Mouse (Mus musculus): ENCODE data around the gene Pkn2. TPM values are rescaled to one million over a fixed set of nuclear protein-coding genes. Genes with fewer than 3 reads are reported as not detected.

Pkn2 gene
- polyA plus RNA-seq, 1 experiment from 2014 or later, result 42.1 TPM

DNA sequence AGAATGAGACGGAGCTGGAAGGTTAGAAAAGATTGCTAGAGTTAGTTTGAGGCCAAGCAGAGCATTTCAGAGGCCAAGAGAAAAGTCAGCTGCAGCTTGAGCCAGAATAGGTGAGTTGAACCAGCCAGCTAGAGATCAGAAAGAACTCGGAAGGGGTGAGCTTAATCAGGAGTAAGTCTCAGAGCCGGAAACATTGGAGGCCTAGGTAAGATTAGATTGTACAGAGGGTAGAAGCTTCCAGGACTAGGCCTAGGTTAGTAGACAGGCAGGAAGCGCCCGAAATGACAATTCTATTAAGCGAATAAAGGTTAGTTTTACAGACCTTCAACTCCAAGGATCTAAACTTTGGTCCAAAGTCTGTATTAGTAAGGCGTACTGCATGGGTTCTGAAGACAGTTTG, 123.2 kb downstream of the Pkn2 start:
- no peak for TF ChIP-seq CTCF (IDR thresholded peaks at IDR 0.05; ENCODE audit: low read depth)
- H3K27me3 ChIP-seq (replicated peaks; ENCODE audit: control insufficient read depth, insufficient read depth, low read length), result no peaks in the 10 kb centered on the region
- no peak overlapping the region for H3K9ac ChIP-seq (ENCODE audit: low read depth, low read length)
- H3K27ac ChIP-seq (ENCODE audit: low read depth, low read length), result no peak overlapping the region
- ATAC-seq, result no peak
- no peaks in the 10 kb centered on the region for H3K9me3 ChIP-seq (ENCODE audit: control insufficient read depth)
- no peak overlapping the region for H3K4me3 ChIP-seq (ENCODE audit: low read depth, low read length)
- H3K4me2 ChIP-seq (replicated peaks; ENCODE audit: low read depth), result no peak overlapping the region
- no peaks in the 10 kb centered on the region for H3K4me1 ChIP-seq (replicated peaks; ENCODE audit: control insufficient read depth, insufficient read depth, low read length)
- WGBS, result 82% methylated on average over 7 of the region's 7 CpGs
- H3K36me3 ChIP-seq (ENCODE audit: control insufficient read depth, insufficient read depth), result no peaks in the 10 kb centered on the region

DNA sequence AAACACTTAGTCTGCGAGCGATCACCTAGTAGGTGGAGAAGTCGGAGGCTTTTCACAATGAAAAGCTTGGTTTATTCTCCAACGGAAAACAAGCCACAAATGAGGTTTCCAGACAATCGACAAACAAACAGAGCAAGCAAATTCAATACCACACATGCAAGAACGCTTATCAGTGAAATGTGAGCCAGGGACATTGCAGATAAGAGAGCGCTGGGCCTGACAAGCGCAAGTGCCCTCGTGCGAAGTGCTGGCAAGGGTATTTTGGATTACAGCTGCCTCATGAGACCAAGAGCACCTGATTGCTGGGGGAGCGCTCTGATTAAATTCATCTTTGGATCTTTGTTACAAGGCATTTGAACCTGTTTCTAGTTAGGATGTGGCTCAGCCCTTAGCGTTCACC, 124.0 kb downstream of the Pkn2 start:
- Histone ChIP-seq H3K4me2 (replicated peaks; ENCODE audit: low read depth) (no peak overlapping the region), H3K9me3 (ENCODE audit: control insufficient read depth) (no peaks in the 10 kb centered on the region), H3K27ac (ENCODE audit: low read depth, low read length) (no peak overlapping the region), H3K4me1 (replicated peaks; ENCODE audit: control insufficient read depth, insufficient read depth, low read length) (no peaks in the 10 kb centered on the region), H3K27me3 (replicated peaks; ENCODE audit: control insufficient read depth, insufficient read depth, low read length) (no peaks in the 10 kb centered on the region), H3K36me3 (ENCODE audit: control insufficient read depth, insufficient read depth) (no peaks in the 10 kb centered on the region), H3K9ac (ENCODE audit: low read depth, low read length) (no peak overlapping the region), H3K4me3 (ENCODE audit: low read depth, low read length) (no peak overlapping the region)
- no peak for ATAC-seq
- TF ChIP-seq CTCF (IDR thresholded peaks at IDR 0.05; ENCODE audit: low read depth), result no peak
- WGBS, result 30% methylated on average over 12 of the region's 12 CpGs

DNA sequence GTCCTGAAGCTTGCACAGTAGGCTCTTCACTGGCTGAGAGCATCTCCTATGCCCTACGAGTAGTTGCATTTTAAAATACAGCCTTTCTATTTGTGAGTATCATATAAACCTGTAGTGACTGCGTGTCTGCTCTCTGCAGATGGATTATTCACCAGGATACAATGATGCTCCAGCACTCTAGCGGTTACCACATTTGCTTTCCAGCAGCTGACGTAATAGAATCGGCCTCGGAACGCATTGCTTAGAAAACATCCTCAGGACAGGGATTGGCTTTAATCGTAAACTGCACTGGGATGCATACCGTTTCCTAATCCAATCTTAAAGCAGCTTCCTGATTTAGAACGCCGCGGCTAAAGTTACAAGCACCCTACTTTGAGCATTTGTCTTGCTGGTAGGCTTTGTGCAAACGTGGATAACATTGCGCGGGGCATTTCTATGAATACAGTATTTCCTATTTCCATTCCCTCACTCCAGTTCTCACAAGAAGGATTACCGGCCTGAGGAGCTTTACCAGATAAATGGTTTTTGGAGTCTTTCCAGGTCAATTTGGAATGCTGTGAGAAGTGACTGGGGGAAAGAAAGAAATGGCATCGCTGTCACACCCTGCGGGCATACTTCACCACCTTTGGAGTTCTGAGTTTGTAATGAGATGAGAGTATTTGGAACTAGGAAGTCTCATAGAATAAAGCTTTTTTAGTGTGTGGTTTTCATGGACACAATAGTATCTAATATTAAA, 126.5 kb downstream of the Pkn2 start:
- Histone ChIP-seq H3K27ac (ENCODE audit: low read depth, low read length) (no peak overlapping the region), H3K4me1 (replicated peaks; ENCODE audit: control insufficient read depth, insufficient read depth, low read length) (no peaks in the 10 kb centered on the region), H3K36me3 (ENCODE audit: control insufficient read depth, insufficient read depth) (no peaks in the 10 kb centered on the region), H3K4me2 (replicated peaks; ENCODE audit: low read depth) (no peak overlapping the region), H3K27me3 (replicated peaks; ENCODE audit: control insufficient read depth, insufficient read depth, low read length) (no peaks in the 10 kb centered on the region), H3K9me3 (ENCODE audit: control insufficient read depth) (no peaks in the 10 kb centered on the region), H3K4me3 (ENCODE audit: low read depth, low read length) (no peak overlapping the region), H3K9ac (ENCODE audit: low read depth, low read length) (no peak overlapping the region)
- no peak for ATAC-seq
- 88% methylated on average over 18 of the region's 18 CpGs for WGBS
- no peak for TF ChIP-seq CTCF (IDR thresholded peaks at IDR 0.05; ENCODE audit: low read depth)

DNA sequence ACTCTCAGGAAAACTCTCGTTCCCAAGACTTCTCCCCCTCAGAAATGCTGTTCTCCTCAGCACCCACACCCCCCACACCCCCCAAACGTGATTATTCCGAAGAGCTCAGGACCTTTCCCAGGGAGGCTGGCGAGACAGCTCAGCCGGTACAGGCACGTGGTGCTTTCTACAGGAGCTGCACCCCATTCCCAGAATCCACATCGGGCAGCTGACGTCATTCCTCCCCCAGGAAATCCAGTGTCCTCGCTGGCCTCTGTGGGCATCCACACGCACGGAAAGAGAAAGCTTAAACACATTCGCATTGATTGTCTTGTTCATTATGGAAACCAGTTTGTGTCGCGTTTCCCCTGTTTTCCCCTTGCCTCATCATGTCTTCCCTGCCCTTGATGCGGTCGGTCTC, 132.7 kb downstream of the Pkn2 start:
- no peak for TF ChIP-seq CTCF (IDR thresholded peaks at IDR 0.05; ENCODE audit: low read depth)
- 88% methylated on average over 16 of the region's 16 CpGs for WGBS
- ATAC-seq, result no peak

DNA sequence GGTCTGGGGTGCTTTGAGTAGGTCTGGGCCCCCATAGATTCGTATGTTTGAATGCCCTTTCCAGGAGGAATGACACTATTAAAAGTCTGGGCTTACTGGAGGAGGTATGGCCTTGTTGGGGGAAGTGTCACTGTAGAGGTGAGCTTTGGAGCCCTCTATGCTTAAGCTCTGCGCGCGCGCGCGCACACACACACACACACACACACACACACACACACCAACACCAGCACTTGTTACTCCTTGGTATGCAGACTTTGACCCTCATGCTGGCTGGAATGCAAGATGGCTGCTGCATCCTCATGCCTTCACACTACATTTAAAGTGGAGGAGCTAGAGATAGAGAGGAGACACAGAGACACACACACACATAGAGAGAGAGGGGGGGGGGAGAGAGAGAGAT, 134.1 kb downstream of the Pkn2 start:
- H3K36me3 ChIP-seq (ENCODE audit: control insufficient read depth, insufficient read depth), result no peaks in the 10 kb centered on the region
- no peaks in the 10 kb centered on the region for H3K27me3 ChIP-seq (replicated peaks; ENCODE audit: control insufficient read depth, insufficient read depth, low read length)
- peaks cover 4% of the 10 kb centered on the region; the same call in 1 of the 2 replicates for H3K4me1 ChIP-seq (replicated peaks; ENCODE audit: control insufficient read depth, insufficient read depth, low read length)
- 93% methylated on average over 7 of the region's 7 CpGs for WGBS
- H3K4me2 ChIP-seq (replicated peaks; ENCODE audit: low read depth), result no peak overlapping the region
- no peak for TF ChIP-seq CTCF (IDR thresholded peaks at IDR 0.05; ENCODE audit: low read depth)
- H3K4me3 ChIP-seq (ENCODE audit: low read depth, low read length), result no peak overlapping the region
- no peak for ATAC-seq
- no peak overlapping the region for H3K27ac ChIP-seq (ENCODE audit: low read depth, low read length)
- H3K9ac ChIP-seq (ENCODE audit: low read depth, low read length), result no peak overlapping the region
- no peaks in the 10 kb centered on the region for H3K9me3 ChIP-seq (ENCODE audit: control insufficient read depth)

More for the DNA sequence above, 132.7 kb downstream of the Pkn2 start:
- H3K4me1 ChIP-seq (replicated peaks; ENCODE audit: control insufficient read depth, insufficient read depth, low read length), result peaks cover 4% of the 10 kb centered on the region; the same call in 1 of the 2 replicates
- H3K9ac ChIP-seq (ENCODE audit: low read depth, low read length), result no peak overlapping the region
- no peaks in the 10 kb centered on the region for H3K36me3 ChIP-seq (ENCODE audit: control insufficient read depth, insufficient read depth)
- H3K4me2 ChIP-seq (replicated peaks; ENCODE audit: low read depth), result no peak overlapping the region
- H3K9me3 ChIP-seq (ENCODE audit: control insufficient read depth), result no peaks in the 10 kb centered on the region
- H3K27ac ChIP-seq (ENCODE audit: low read depth, low read length), result no peak overlapping the region
- H3K4me3 ChIP-seq (ENCODE audit: low read depth, low read length), result no peak overlapping the region
- no peaks in the 10 kb centered on the region for H3K27me3 ChIP-seq (replicated peaks; ENCODE audit: control insufficient read depth, insufficient read depth, low read length)

DNA sequence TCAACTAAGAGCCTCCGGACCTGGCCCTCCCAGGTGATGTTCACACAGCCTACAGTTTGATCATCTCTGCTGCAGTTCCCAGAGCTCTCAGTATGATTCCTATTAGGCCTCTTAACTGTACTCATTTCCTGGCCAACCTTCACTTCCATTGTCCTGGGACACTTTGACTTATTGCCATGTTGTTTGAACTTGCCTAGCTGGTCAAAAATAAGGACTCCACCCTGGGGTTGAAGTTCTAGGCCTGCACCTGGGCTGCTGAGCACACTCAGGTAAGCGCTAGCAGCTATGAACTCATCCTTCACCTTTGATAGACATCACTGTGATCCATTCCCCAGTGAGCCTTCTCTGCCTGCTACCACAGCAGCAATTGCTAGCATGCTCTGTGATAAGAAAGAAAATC, 136.7 kb downstream of the Pkn2 start:
- no peak overlapping the region for H3K9ac ChIP-seq (ENCODE audit: low read depth, low read length)
- peaks cover 3% of the 10 kb centered on the region; the same call in 1 of the 2 replicates for H3K4me1 ChIP-seq (replicated peaks; ENCODE audit: control insufficient read depth, insufficient read depth, low read length)
- H3K9me3 ChIP-seq (ENCODE audit: control insufficient read depth), result no peaks in the 10 kb centered on the region
- WGBS, result 81% methylated on average over 2 of the region's 2 CpGs
- H3K27me3 ChIP-seq (replicated peaks; ENCODE audit: control insufficient read depth, insufficient read depth, low read length), result no peaks in the 10 kb centered on the region
- ATAC-seq, result peak; percentile 56
- H3K27ac ChIP-seq (ENCODE audit: low read depth, low read length), result no peak overlapping the region
- no peak overlapping the region for H3K4me3 ChIP-seq (ENCODE audit: low read depth, low read length)
- no peak overlapping the region for H3K4me2 ChIP-seq (replicated peaks; ENCODE audit: low read depth)
- no peaks in the 10 kb centered on the region for H3K36me3 ChIP-seq (ENCODE audit: control insufficient read depth, insufficient read depth)
- no peak for TF ChIP-seq CTCF (IDR thresholded peaks at IDR 0.05; ENCODE audit: low read depth)

Data from intestine, postnatal 0 days (tissue).